Mouse (Mus musculus) CH12.LX (cell line): ENCODE results near the gene Ak3. TPM values are rescaled to one million over a fixed set of nuclear protein-coding genes. Genes with fewer than 3 reads are reported as not detected.

Experiments used
- DNase-seq: peaks from one replicate; pipeline ENCODE4 v3.0.0-alpha.2; 2013; ENCODE audit errors: extremely low read depth
- H3K27ac ChIP-seq: 2 replicates; pipeline ENCODE4 v1.5.1; 2012; ENCODE audit warnings: low read depth, mild to moderate bottlenecking, control low read depth, moderate library complexity; ENCODE audit not compliant: insufficient read depth
- H3K27me3 ChIP-seq: replicated peaks from 2 replicates; pipeline ENCODE3; 2012; ENCODE audit warnings: inconsistent platforms
- H3K36me3 ChIP-seq, 2 experiments: replicated peaks in 1 of 2; 2 replicates each; pipeline versions ENCODE3 to v1.6.1; 2012; ENCODE audit warnings: inconsistent platforms in 1 of 2, low read length in 1 of 2, mild to moderate bottlenecking in 1 of 2, mixed read lengths in 1 of 2, moderate library complexity in 1 of 2; ENCODE audit not compliant: control insufficient read depth in 1 of 2, insufficient read depth in 1 of 2
- H3K4me1 ChIP-seq, 2 experiments: 2 replicates each; pipeline ENCODE4 v1.6.1; 2012; ENCODE audit warnings: inconsistent platforms in 1 of 2, moderate library complexity in 1 of 2; ENCODE audit not compliant: insufficient read depth in 2 of 2, control insufficient read depth in 1 of 2
- H3K4me2 ChIP-seq: 2 replicates; pipeline ENCODE4 v1.6.1; 2012; ENCODE audit warnings: low read depth, mild to moderate bottlenecking, control low read depth; ENCODE audit not compliant: poor library complexity, insufficient read depth, severe bottlenecking
- H3K4me3 ChIP-seq, 3 experiments: fragments of 150-350 bp in 1 of 3; sonication (generic) in 1 of 3; replicated peaks in 1 of 3; 2 replicates each; pipeline versions ENCODE3 to v1.5.1; 2011 to 2012; ENCODE audit warnings: low read depth in 2 of 3, low read length in 2 of 3, mild to moderate bottlenecking in 2 of 3, moderate library complexity in 2 of 3, control low read depth in 1 of 3, improper control_type of control experiment in 1 of 3, inconsistent platforms in 1 of 3, mixed read lengths in 1 of 3; ENCODE audit not compliant: poor library complexity in 1 of 3
- H3K79me2 ChIP-seq: replicated peaks from 2 replicates; pipeline ENCODE4 v1.6.1; 2012; ENCODE audit warnings: mild to moderate bottlenecking, moderate library complexity; ENCODE audit not compliant: control insufficient read depth, poor library complexity, insufficient read depth, severe bottlenecking; ENCODE audit errors: extremely low read depth
- H3K9ac ChIP-seq: 2 replicates; pipeline ENCODE4 v1.6.1; 2012; ENCODE audit warnings: low read depth, mild to moderate bottlenecking, control low read depth, moderate library complexity; ENCODE audit not compliant: insufficient read depth
- H3K9me3 ChIP-seq: replicated peaks from 2 replicates; pipeline ENCODE3; 2012; ENCODE audit warnings: low read length, inconsistent platforms, mixed read lengths
- ELF1 ChIP-seq: IDR thresholded peaks from 2 replicates; pipeline ENCODE4 v1.6.1; 2014; ENCODE audit warnings: low read depth, mild to moderate bottlenecking, inconsistent platforms, low read length, improper control_type of control experiment
- EP300 ChIP-seq: IDR thresholded peaks from 2 replicates; pipeline ENCODE4 v1.6.1; 2011; ENCODE audit warnings: low read length, improper control_type of control experiment
- HCFC1 ChIP-seq: IDR thresholded peaks from 2 replicates; pipeline ENCODE4 v1.6.1; 2012; ENCODE audit warnings: low read depth, mild to moderate bottlenecking, inconsistent platforms, low read length, improper control_type of control experiment
- JUN ChIP-seq: IDR thresholded peaks from 2 replicates; pipeline ENCODE4 v1.6.1; 2011; ENCODE audit warnings: low read depth, mild to moderate bottlenecking, low read length, improper control_type of control experiment, moderate library complexity; ENCODE audit not compliant: insufficient read depth
- JUND ChIP-seq: conservative IDR thresholded peaks from 2 replicates; pipeline ENCODE4 v1.6.1; 2011; ENCODE audit warnings: low read depth, low read length, improper control_type of control experiment
- MAFK ChIP-seq: IDR thresholded peaks from 2 replicates; pipeline ENCODE4 v1.6.1; 2011; ENCODE audit warnings: low read length, improper control_type of control experiment; ENCODE audit not compliant: insufficient replicate concordance
- MAZ ChIP-seq: IDR thresholded peaks from 2 replicates; pipeline ENCODE4 v1.6.1; 2012; ENCODE audit warnings: low read depth, mild to moderate bottlenecking, inconsistent platforms, low read length, improper control_type of control experiment, moderate library complexity
- MYC ChIP-seq: IDR thresholded peaks from 2 replicates; pipeline ENCODE4 v1.6.1; 2011; ENCODE audit warnings: low read depth, mild to moderate bottlenecking, improper control_type of control experiment, low read length
- NRF1 ChIP-seq: IDR thresholded peaks from 2 replicates; pipeline ENCODE4 v1.6.1; 2014; ENCODE audit warnings: low read depth, mild to moderate bottlenecking, inconsistent platforms, low read length, improper control_type of control experiment, moderate library complexity
- RCOR1 ChIP-seq: conservative IDR thresholded peaks from 2 replicates; pipeline ENCODE4 v1.6.1; 2012; ENCODE audit warnings: low read depth, mild to moderate bottlenecking, inconsistent platforms, low read length, improper control_type of control experiment
- UBTF ChIP-seq: IDR thresholded peaks from 2 replicates; pipeline ENCODE4 v1.6.1; 2012; ENCODE audit warnings: low read depth, mild to moderate bottlenecking, inconsistent platforms, low read length, improper control_type of control experiment, moderate library complexity
- ZC3H11A ChIP-seq: IDR thresholded peaks from 2 replicates; pipeline ENCODE4 v1.6.1; 2012; ENCODE audit warnings: low read depth, mild to moderate bottlenecking, inconsistent platforms, low read length, improper control_type of control experiment
- ZMIZ1 ChIP-seq: IDR thresholded peaks from 2 replicates; pipeline ENCODE4 v1.6.1; 2012; ENCODE audit warnings: low read depth, mild to moderate bottlenecking, inconsistent platforms, low read length, improper control_type of control experiment
- dilution Hi-C: fragments of 300-500 bp; cut with MboI; formaldehyde crosslinking; loops from 2 replicates; pipeline ENCODE4 v1.14.3; 2020; ENCODE audit warnings: low sequenced_read_pairs; ENCODE audit not compliant: extremely low pct_unique_long_range_greater_than_20kb, extremely low pct_ligation_motif_present
- in situ Hi-C: fragments of 300-500 bp; cut with MboI; formaldehyde crosslinking; loops from 3 replicates; pipeline ENCODE4 v1.14.3; 2019; ENCODE audit warnings: low sequenced_read_pairs, low pct_ligation_motif_present, low pct_unique_long_range_greater_than_20kb, mixed read lengths
- polyA plus RNA-seq: library from polyadenylated mRNA; unstranded; fragments of >175 nt; gene quantifications from 2 replicates; pipeline ENCODE4 v1.2.1, GENCODE M21; 2012; ENCODE audit warnings: low read depth; ENCODE audit not compliant: insufficient read length
- total RNA-seq, 2 experiments: library from RNA; depleted of rRNA; stranded (reverse); fragments of 300-350 nt in 1 of 2; fragments of >200 nt in 1 of 2; gene quantifications; 2 replicates each; pipeline ENCODE4 v1.2.3; 2012 to 2014

The Ak3 gene
- total and polyA plus RNA-seq, 3 experiments = 21.3 to 38.8 (median 33.9) TPM

DNA sequence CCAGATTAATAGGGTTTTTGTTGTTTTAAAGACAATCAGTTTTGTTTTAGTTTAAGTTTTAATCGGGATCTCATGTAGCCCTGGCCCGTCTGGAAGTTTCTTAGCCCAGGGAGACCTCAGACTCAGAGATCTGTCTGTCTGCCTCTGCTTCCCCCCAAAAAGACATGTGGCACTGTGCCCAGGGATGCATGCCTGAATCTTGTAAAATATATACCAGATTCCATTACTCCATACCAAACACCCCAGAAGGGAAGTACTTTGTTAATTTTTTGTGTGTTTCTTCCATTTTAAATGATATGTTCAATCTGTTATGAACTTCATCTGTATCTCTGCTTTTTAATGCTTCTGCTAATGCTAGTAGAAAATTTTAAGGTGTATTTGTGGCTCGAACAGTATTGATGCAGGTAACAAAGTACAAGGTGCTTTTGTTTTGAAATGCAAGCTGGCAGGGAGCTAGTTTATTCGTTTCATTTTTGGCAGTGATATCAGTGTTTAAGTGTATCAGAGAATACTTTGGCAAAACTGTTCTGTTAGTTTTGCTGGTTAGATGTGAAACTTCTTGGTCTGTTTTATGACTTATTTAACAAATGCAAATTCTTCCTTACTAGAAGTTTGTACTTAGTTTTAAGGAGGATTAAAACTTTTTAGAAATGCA is 49.7 kb downstream of the Ak3 start:
- H3K36me3 ChIP-seq = peaks cover 42 to 81% of the 10 kb centered on the region in 2 experiments

DNA sequence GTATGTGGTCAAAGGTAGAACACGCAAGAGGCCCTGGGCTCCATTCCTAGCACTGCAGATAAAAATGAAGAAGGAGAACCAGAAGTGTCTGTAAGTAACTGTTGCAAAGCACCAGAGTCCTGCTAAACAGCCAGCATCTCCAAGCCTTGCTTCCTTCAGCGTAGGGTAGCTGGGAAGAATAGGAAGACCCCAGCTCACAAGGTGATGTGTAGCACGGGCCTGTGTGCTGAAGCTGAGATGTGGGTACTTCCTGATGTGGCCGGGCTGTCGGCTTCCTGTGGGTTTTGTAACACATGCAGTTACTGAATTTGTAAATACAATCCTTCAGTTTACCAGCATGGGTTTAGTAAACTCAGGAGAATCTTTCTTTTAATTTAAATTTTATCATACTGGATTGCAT is 52.4 kb downstream of the Ak3 start:
- in situ Hi-C loops = no loop called here
- Histone ChIP-seq H3K36me3 (peaks cover 27 to 62% of the 10 kb centered on the region in 2 experiments), H3K9me3 (no peaks in the 10 kb centered on the region), H3K79me2 (peaks cover 19% of the 10 kb centered on the region), H3K4me3 (no peak overlapping the region), H3K9ac (no peak overlapping the region), H3K27ac (no peak overlapping the region), H3K27me3 (no peaks in the 10 kb centered on the region), H3K4me2 (no peak overlapping the region), H3K4me1 (peaks cover 0 to 7% of the 10 kb centered on the region in 2 experiments; a peak in 2 of 4 replicates)
- DNase-seq = no peak
- TF ChIP-seq MAZ (no peak), NRF1 (no peak), HCFC1 (no peak), JUND (no peak), EP300 (no peak), ZC3H11A (no peak), JUN (no peak), RCOR1 (no peak), MYC (no peak)
- dilution Hi-C loops = no loop called here

More for the DNA sequence above, 49.7 kb downstream of the Ak3 start:
- no peak overlapping the region for H3K27ac ChIP-seq
- H3K4me3 ChIP-seq = no peak overlapping the region
- no peaks in the 10 kb centered on the region for H3K27me3 ChIP-seq
- dilution Hi-C loops = no loop called here
- H3K9me3 ChIP-seq = no peaks in the 10 kb centered on the region
- no peak for TF ChIP-seq UBTF
- no peak for TF ChIP-seq ELF1
- TF ChIP-seq MAFK = no peak
- TF ChIP-seq NRF1 = no peak
- TF ChIP-seq ZC3H11A = no peak
- no peak for TF ChIP-seq ZMIZ1
- TF ChIP-seq, all 38 proteins: peak for 0
- peaks cover 7% of the 10 kb centered on the region for H3K79me2 ChIP-seq
- no peak for DNase-seq
- H3K4me2 ChIP-seq = no peak overlapping the region
- H3K4me1 ChIP-seq = no peaks in the 10 kb centered on the region
- H3K9ac ChIP-seq = no peak overlapping the region
- in situ Hi-C loops = no loop called here
